Mouse (Mus musculus) stomach, embryonic 14.5 days (tissue): ENCODE results near the gene Eva1a. TPM values are rescaled to one million over a fixed set of nuclear protein-coding genes. Genes with fewer than 3 reads are reported as not detected.

ENCODE experiments used
- ATAC-seq: fragments of 200-750 bp; cut with Nextera tagmentation; 2 replicates; pipeline ENCODE4 v1.8.0; 2017; ENCODE audit warnings: low read depth, moderate TSS enrichment; ENCODE audit not compliant: insufficient number of reproducible peaks, insufficient read depth, low FRiP score
- H3K27ac ChIP-seq: fragments of 300-500 bp; sonication (generic); 2 replicates; pipeline ENCODE4 v1.5.1; 2014; ENCODE audit warnings: mild to moderate bottlenecking, low read length, moderate library complexity, mixed read lengths
- H3K27me3 ChIP-seq: fragments of 300-500 bp; sonication (generic); 2 replicates; pipeline ENCODE4 v1.6.1; 2014; ENCODE audit warnings: low read length, control low read depth, mixed read lengths; ENCODE audit not compliant: control insufficient read depth, insufficient read depth
- H3K36me3 ChIP-seq: fragments of 300-500 bp; sonication (generic); 2 replicates; pipeline ENCODE4 v1.6.1; 2014; ENCODE audit warnings: mild to moderate bottlenecking, control low read depth, low read length, moderate library complexity, mixed read lengths; ENCODE audit not compliant: control insufficient read depth, insufficient read depth
- H3K4me1 ChIP-seq: fragments of 300-500 bp; sonication (generic); 2 replicates; pipeline ENCODE4 v1.6.1; 2014; ENCODE audit warnings: low read length, control low read depth, mixed read lengths; ENCODE audit not compliant: control insufficient read depth, insufficient read depth
- H3K4me2 ChIP-seq: fragments of 300-500 bp; sonication (generic); replicated peaks from 2 replicates; pipeline ENCODE4 v1.6.1; 2014; ENCODE audit warnings: low read depth, low read length, control low read depth
- H3K4me3 ChIP-seq: fragments of 300-500 bp; sonication (generic); 2 replicates; pipeline ENCODE4 v1.5.1; 2014; ENCODE audit warnings: low read depth, low read length, control low read depth
- H3K9ac ChIP-seq: fragments of 300-500 bp; sonication (generic); replicated peaks from 2 replicates; pipeline ENCODE4 v1.6.1; 2014; ENCODE audit warnings: low read depth, mild to moderate bottlenecking, control low read depth, low read length, moderate library complexity, mixed read lengths
- H3K9me3 ChIP-seq: fragments of 300-500 bp; sonication (generic); 2 replicates; pipeline ENCODE4 v1.6.1; 2016; ENCODE audit warnings: low read depth, low read length, control low read depth; ENCODE audit not compliant: control insufficient read depth
- WGBS: fragments of 180-500 bp; shearing (Covaris S2); extraction: QIAGEN DNeasy Blood & Tissue Kit; methylation state at CpG from one replicate; pipeline ENCODE4 v1.1.7; 2014; 5-methylcytosine and 5-hydroxymethylcytosine counted together
- polyA plus RNA-seq: library from polyadenylated mRNA; unstranded; fragments of >200 nt; fragmentation: Nextera tagmentation; extraction: Ambion mirVana; gene quantifications from 2 replicates; pipeline ENCODE4 v1.2.1, GENCODE M21; 2014

Eva1a gene
- polyA plus RNA-seq, 1 experiment from 2014 or later, result 26.1 TPM

- Histone ChIP-seq H3K4me1 (peaks cover 2% of the 10 kb centered on the region; the same call in 1 of the 2 replicates), H3K4me3 (no peak overlapping the region), H3K36me3 (no peaks in the 10 kb centered on the region), H3K27me3 (no peaks in the 10 kb centered on the region), H3K4me2 (peak overlapping the region; percentile 32; the same call in 1 of the 2 replicates), H3K27ac (no peak overlapping the region), H3K9ac (no peak overlapping the region), H3K9me3 (no peaks in the 10 kb centered on the region)
- ATAC-seq, result peak; percentile 73; the same call in 1 of the 2 replicates
- WGBS, result 26% methylated on average over 16 of the region's 16 CpGs
These were observed 78.7 kb downstream of the Eva1a start for GRCm38 (mm10) chr6:82119322-82120162.

GRCm38 (mm10) chr6:82125134-82125533 is 84.3 kb downstream of the Eva1a start:
- Histone ChIP-seq H3K9ac (no peak overlapping the region), H3K27ac (no peak overlapping the region), H3K36me3 (no peaks in the 10 kb centered on the region), H3K4me3 (no peak overlapping the region), H3K27me3 (no peaks in the 10 kb centered on the region), H3K4me1 (no peaks in the 10 kb centered on the region), H3K4me2 (no peak overlapping the region), H3K9me3 (no peaks in the 10 kb centered on the region)
- WGBS, result 73% methylated on average over 2 of the region's 2 CpGs
- ATAC-seq, result peak; percentile 72; the same call in 1 of the 2 replicates

- Histone ChIP-seq H3K4me2 (no peak overlapping the region), H3K36me3 (no peaks in the 10 kb centered on the region), H3K4me1 (0 out of 2 replicates have a peak, but pooled peaks cover 3% of the 10 kb centered on the region), H3K9ac (no peak overlapping the region), H3K9me3 (no peaks in the 10 kb centered on the region), H3K27me3 (no peaks in the 10 kb centered on the region), H3K27ac (no peak overlapping the region), H3K4me3 (no peak overlapping the region)
- WGBS, result 39% methylated on average over 9 of the region's 9 CpGs
- ATAC-seq, result no peak
These were observed 87.0 kb downstream of the Eva1a start for GRCm38 (mm10) chr6:82127827-82128226.

- no peaks in the 10 kb centered on the region for H3K9me3 ChIP-seq
- no peaks in the 10 kb centered on the region for H3K36me3 ChIP-seq
- no peak overlapping the region for H3K4me2 ChIP-seq
- H3K27me3 ChIP-seq, result no peaks in the 10 kb centered on the region
- 44% methylated on average over 9 of the region's 9 CpGs for WGBS
- H3K27ac ChIP-seq, result no peak overlapping the region
- no peak overlapping the region for H3K4me3 ChIP-seq
- no peak for ATAC-seq
- H3K4me1 ChIP-seq, result peaks cover 8% of the 10 kb centered on the region
- no peak overlapping the region for H3K9ac ChIP-seq
These were observed 88.9 kb downstream of the Eva1a start for GRCm38 (mm10) chr6:82129630-82130217.

DNA sequence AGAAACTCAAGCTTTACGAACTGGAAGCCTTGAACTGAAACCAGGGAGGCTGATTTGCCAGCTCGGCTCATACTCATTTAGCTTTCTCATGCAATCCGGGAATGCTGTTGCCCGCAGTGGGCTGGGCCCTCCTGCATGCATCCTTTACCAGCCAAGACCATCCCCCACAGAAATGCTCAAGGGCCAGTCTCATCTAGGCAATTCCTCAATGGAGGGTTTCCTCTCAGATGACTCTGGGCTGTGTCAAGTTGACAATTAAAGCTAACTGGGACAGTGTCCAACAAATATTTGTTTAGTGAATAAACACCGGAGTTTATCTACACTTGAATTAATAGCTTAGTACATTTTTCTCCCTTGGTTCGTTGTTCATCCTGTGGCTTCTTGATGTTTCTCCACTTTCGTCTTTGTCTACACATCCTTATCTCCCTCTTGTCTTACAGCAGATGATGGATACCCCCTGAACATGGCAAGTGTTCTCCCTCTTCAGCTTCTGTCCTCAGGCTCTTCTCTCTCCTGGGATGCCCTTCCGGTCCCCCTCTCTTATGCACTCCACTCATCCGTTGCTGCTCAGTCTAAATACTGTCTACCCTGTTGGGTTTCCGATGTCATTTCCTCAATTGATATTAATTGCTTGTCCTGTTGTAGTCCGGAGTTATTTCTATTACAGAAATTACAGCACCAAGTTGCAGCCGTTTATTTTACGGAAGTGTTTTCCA is 92.2 kb downstream of the Eva1a start:
- Histone ChIP-seq H3K27me3 (no peaks in the 10 kb centered on the region), H3K27ac (0 out of 2 replicates have a peak overlapping the region, but pooled peaks have one; percentile 27), H3K9ac (no peak overlapping the region), H3K9me3 (no peaks in the 10 kb centered on the region), H3K36me3 (no peaks in the 10 kb centered on the region), H3K4me3 (no peak overlapping the region), H3K4me1 (peaks cover 8% of the 10 kb centered on the region), H3K4me2 (no peak overlapping the region)
- 23% methylated on average over 13 of the region's 13 CpGs for WGBS
- ATAC-seq, result peak; percentile 68; the same call in 1 of the 2 replicates

GRCm38 (mm10) chr6:82133592-82133978 is 92.7 kb downstream of the Eva1a start:
- Histone ChIP-seq H3K9ac (no peak overlapping the region), H3K9me3 (no peaks in the 10 kb centered on the region), H3K36me3 (no peaks in the 10 kb centered on the region), H3K27ac (0 out of 2 replicates have a peak overlapping the region, but pooled peaks have one; percentile 27), H3K4me1 (peaks cover 8% of the 10 kb centered on the region), H3K27me3 (no peaks in the 10 kb centered on the region), H3K4me2 (no peak overlapping the region), H3K4me3 (no peak overlapping the region)
- no peak for ATAC-seq
- WGBS, result 29% methylated on average over 7 of the region's 7 CpGs

- H3K27ac ChIP-seq, result no peak overlapping the region
- no peak for ATAC-seq
- no peaks in the 10 kb centered on the region for H3K36me3 ChIP-seq
- 75% methylated on average over 13 of the region's 13 CpGs for WGBS
- H3K4me2 ChIP-seq, result no peak overlapping the region
- H3K9ac ChIP-seq, result no peak overlapping the region
- H3K4me3 ChIP-seq, result no peak overlapping the region
- no peaks in the 10 kb centered on the region for H3K27me3 ChIP-seq
- peaks cover 8% of the 10 kb centered on the region for H3K4me1 ChIP-seq
- no peaks in the 10 kb centered on the region for H3K9me3 ChIP-seq
These were observed 95.3 kb downstream of the Eva1a start for GRCm38 (mm10) chr6:82135959-82136712.
